Mouse (Mus musculus) megakaryocyte, embryonic 14.5 days (primary cell): ENCODE data around the gene Ap5m1. TPM values are rescaled to one million over a fixed set of nuclear protein-coding genes. Genes with fewer than 3 reads are reported as not detected.

ENCODE experiments used
- H3K27me3 ChIP-seq: replicated peaks from 2 replicates; pipeline ENCODE3; 2012; ENCODE audit warnings: inconsistent platforms
- H3K36me3 ChIP-seq: replicated peaks from 2 replicates; pipeline ENCODE3; 2012; ENCODE audit warnings: low read length, inconsistent platforms, mixed read lengths
- H3K4me1 ChIP-seq: 2 replicates; pipeline ENCODE4 v1.6.1; 2012; ENCODE audit warnings: inconsistent platforms
- H3K4me3 ChIP-seq: replicated peaks from 2 replicates; pipeline ENCODE3; 2012; ENCODE audit warnings: moderate library complexity, mild to moderate bottlenecking, inconsistent platforms
- H3K9me3 ChIP-seq: 2 replicates; pipeline ENCODE4 v1.6.1; 2012; ENCODE audit warnings: inconsistent platforms
- FLI1 ChIP-seq: IDR thresholded peaks from 2 replicates; pipeline ENCODE4 v1.6.1; 2012; ENCODE audit warnings: low read length, inconsistent platforms, mixed read lengths
- GATA1 ChIP-seq: IDR thresholded peaks from 3 replicates; pipeline ENCODE4 v1.6.1; 2012; ENCODE audit warnings: mixed read lengths, low read length, inconsistent platforms, borderline replicate concordance
- polyA plus RNA-seq: library from polyadenylated mRNA; stranded (reverse); fragments of >175 nt; gene quantifications from 2 replicates; pipeline ENCODE4 v1.2.3, GENCODE M21; 2012; ENCODE audit warnings: low replicate concordance; ENCODE audit not compliant: insufficient read depth

Ap5m1 gene
- 0.39 and 1.2 TPM in 2 replicates for polyA plus RNA-seq

DNA sequence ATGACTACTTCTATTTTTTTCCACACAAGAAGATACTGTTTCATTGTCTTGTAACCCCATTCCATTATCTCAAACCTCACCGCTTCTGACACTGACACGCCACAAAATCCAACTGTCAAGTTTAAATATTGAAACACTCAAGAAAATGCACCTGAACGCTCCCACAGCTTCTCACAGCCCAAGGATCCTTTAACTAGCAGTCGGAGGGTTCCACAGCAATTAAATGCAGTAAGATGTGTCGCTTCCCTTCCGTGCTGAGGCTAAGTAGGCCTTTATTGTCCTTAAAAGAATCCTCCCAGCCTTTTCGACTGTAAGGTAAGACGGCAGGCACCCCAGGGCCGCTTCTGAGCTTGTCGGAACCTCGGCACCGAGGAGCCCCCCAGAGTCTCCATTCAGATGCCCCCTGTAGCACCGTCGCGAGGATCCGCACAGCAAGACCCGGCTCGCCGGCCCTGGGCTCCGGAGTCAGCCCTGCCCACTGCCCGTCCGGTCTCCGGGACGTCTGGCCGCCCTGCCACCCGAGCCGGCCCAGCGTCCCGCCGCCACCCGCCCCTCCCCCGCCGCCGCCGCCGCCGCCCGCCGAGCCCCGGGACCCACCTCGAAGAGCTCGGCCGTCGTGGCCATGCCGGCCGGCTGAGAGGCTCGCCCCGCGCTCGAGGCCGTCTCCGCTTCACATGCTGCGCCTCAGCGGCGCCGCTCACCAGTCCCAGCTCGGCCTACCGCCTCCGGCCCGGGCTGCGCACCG, at the start of gene Ap5m1:
TSS of gene Ap5m1 (plus strand) at position 569 of the 745 bp plus-strand sequence.
- Histone ChIP-seq H3K4me3 (peak within 1 kb of the TSS; percentile 97), H3K36me3 (peaks cover 8% of the 10 kb centered on the region), H3K4me1 (peaks cover 39% of the 10 kb centered on the region), H3K27me3 (no peaks in the 10 kb centered on the region), H3K9me3 (no peaks in the 10 kb centered on the region)
- no peak for TF ChIP-seq FLI1
- TF ChIP-seq GATA1, result no peak

DNA sequence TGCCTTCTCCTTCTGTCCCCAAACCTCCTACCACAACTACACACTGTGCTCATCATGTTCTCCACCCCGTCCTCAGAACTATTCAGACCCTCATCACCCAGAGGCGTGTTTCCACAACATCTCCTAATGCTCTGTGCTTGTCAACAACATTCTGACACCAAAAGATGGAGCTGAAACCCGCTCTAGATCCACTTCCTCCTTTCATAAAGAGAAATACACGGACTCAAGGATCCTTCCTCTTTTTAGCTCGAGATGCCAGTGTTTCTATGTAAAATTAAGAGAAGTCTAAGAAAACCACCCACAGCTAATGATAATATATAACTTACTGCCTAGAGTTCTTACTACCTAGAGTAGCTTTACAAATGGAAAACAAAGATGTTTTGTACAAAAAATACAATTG, 46.1 kb upstream of the Ap5m1 start:
- Histone ChIP-seq H3K36me3 (peaks cover 72% of the 10 kb centered on the region), H3K27me3 (no peaks in the 10 kb centered on the region), H3K4me1 (no peaks in the 10 kb centered on the region), H3K4me3 (no peak overlapping the region), H3K9me3 (no peaks in the 10 kb centered on the region)
- no peak for TF ChIP-seq GATA1
- TF ChIP-seq FLI1, result no peak

DNA sequence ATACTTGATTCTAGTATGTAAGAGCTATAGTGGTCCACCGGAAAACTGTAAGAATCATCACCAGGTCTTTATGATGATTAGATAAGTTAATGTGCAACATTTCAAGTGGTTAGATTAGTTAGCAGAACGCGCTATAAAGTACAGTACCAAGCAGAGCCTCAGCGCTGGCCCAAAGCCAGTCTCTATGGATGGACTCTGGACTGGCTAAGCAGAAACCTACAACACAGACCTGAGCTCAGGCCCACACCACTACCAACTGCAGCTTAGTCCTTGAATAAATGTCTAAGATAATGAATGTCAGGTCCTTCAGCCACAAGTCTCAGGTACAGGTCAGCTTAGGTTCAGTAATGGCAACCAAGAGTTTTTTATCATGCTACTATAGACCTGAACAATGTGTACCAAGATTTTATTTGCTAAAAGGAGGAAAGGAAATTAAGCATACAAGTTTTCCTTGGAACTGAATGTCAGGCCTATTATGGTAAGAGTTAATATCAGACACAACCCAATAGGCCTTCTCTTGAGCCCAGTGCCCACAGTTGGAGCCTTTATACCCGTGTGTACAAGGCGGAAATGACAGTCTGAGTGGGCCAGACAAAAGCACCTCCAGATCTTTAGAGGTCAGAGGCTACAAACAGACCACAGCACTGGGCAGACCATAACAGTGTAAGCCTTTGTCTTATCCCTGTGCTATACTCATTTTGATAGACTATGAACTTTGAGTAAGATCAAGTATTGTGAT, 38.7 kb upstream of the Ap5m1 start:
- H3K4me1 ChIP-seq, result no peaks in the 10 kb centered on the region; the same call in 1 of the 2 replicates
- H3K9me3 ChIP-seq, result no peaks in the 10 kb centered on the region
- H3K36me3 ChIP-seq, result peaks cover 49% of the 10 kb centered on the region
- no peak overlapping the region for H3K4me3 ChIP-seq
- TF ChIP-seq FLI1 (no peak), GATA1 (no peak)
- no peaks in the 10 kb centered on the region for H3K27me3 ChIP-seq

DNA sequence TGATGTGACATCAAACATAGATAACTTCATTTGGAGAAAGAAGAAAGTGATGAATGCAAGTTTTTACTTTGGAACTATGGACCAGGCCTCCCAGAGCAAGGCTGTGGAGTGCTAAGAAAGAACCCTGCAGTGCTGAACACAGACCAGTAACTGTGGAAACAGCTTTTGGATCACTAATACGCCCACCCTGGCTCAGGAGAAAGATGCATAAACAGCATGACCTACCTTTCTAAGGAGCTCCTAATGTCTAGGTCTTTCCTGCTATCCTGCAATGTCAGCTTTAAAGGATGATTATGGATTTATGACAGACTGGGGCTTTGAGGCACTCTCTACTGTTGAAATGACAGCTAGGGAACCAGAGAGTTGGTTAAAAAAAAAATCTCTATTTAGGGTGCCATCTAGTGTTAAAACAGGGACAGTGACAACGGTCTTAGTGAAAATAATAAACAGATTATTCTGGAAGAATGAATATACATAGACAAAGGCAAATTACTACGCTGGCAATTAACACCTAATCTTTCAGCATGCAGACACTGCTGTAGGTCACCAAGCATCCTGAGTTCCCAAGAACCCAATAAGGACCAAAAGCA, 38.0 kb upstream of the Ap5m1 start:
- H3K4me3 ChIP-seq, result no peak overlapping the region
- H3K36me3 ChIP-seq, result peaks cover 48% of the 10 kb centered on the region
- TF ChIP-seq FLI1 (no peak), GATA1 (no peak)
- no peaks in the 10 kb centered on the region for H3K9me3 ChIP-seq
- H3K27me3 ChIP-seq, result no peaks in the 10 kb centered on the region
- no peaks in the 10 kb centered on the region; the same call in 1 of the 2 replicates for H3K4me1 ChIP-seq

DNA sequence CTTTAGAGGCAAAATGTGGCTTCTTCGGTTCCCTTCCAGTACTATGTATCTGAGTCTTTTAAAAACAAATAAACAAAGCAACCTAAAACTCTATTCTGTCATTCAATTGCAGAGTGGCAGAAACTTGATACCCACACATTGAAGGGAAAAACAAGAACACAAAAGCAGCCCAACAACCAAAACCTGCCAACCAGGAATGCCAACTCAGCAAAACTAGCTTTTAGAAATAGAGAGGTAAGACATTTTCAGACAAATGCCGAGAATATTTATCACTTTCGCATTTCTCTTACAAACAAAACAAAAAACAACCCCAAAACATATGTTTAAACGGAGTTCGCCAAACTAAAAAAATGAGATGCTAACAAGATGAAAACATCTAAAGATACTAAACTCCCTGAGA, 36.9 kb upstream of the Ap5m1 start:
- H3K36me3 ChIP-seq, result peaks cover 52% of the 10 kb centered on the region
- H3K4me1 ChIP-seq, result no peaks in the 10 kb centered on the region; the same call in 1 of the 2 replicates
- no peaks in the 10 kb centered on the region for H3K27me3 ChIP-seq
- H3K4me3 ChIP-seq, result no peak overlapping the region
- H3K9me3 ChIP-seq, result no peaks in the 10 kb centered on the region
- TF ChIP-seq GATA1, result no peak
- TF ChIP-seq FLI1, result no peak

DNA sequence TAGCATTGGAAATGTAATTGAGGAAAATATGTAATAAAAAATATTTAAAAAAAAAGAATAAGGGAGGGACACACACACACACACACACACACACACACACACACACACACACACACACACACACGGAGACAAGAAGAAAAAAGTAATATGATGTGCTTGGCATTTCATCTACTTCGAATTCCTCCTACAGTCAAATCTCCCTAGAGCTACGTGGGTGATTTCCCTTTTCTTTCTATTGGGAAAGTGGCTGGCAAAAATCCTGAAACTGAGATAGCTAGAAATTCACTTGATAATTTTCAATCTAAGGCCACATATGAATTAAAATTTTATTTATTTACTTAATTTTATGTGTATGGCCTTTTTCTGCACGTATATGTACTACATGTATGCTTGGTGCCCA, 20.3 kb upstream of the Ap5m1 start:
- H3K4me3 ChIP-seq, result no peak overlapping the region
- no peaks in the 10 kb centered on the region for H3K9me3 ChIP-seq
- H3K36me3 ChIP-seq, result peaks cover 49% of the 10 kb centered on the region
- TF ChIP-seq FLI1 (no peak), GATA1 (no peak)
- no peaks in the 10 kb centered on the region for H3K27me3 ChIP-seq
- H3K4me1 ChIP-seq, result peaks cover 7% of the 10 kb centered on the region; the same call in 1 of the 2 replicates

DNA sequence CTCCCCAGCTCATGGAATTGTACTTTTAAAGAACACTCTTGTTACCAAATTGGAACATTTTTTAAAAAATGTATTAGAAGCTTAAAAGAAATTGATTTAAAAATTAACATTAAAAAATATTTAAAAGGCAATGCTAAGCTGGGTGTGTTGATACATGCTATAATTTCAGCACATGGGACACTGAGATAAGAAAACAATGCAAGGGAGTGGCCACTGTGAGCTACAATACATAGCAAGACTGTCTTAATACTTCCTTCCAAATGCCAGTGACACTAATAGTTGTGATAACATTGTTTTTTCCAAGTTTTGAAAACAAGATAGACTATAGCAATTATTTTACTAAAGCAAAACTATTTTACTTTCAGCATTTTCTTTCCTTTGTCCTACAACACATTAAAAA, 16.4 kb upstream of the Ap5m1 start:
- no peak overlapping the region for H3K4me3 ChIP-seq
- H3K27me3 ChIP-seq, result no peaks in the 10 kb centered on the region
- no peaks in the 10 kb centered on the region for H3K9me3 ChIP-seq
- no peak for TF ChIP-seq GATA1
- no peak for TF ChIP-seq FLI1
- peaks cover 7% of the 10 kb centered on the region; the same call in 1 of the 2 replicates for H3K4me1 ChIP-seq
- H3K36me3 ChIP-seq, result peaks cover 37% of the 10 kb centered on the region

DNA sequence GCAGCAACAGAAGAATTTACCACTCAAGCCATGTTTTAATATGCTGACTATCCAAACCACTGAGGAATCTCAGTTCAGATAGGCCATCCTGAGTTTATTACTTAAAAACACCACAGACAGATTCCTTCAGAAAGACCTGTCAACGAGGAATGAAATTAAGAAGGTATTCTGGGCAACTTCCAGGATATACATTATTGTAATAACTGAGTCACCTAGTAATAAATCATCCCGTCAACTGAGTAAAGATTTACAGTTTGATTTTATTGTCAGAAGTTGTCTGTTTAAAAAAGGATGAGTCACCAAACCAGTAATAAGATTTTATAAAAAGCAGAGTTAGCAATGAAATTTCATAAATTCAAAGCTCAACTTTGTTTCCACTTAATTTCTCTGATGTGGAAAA, 2.1 kb upstream of the Ap5m1 start:
- Histone ChIP-seq H3K27me3 (no peaks in the 10 kb centered on the region), H3K4me3 (no peak overlapping the region), H3K9me3 (no peaks in the 10 kb centered on the region), H3K4me1 (peaks cover 33% of the 10 kb centered on the region), H3K36me3 (peaks cover 12% of the 10 kb centered on the region)
- TF ChIP-seq GATA1, result no peak
- TF ChIP-seq FLI1, result no peak

DNA sequence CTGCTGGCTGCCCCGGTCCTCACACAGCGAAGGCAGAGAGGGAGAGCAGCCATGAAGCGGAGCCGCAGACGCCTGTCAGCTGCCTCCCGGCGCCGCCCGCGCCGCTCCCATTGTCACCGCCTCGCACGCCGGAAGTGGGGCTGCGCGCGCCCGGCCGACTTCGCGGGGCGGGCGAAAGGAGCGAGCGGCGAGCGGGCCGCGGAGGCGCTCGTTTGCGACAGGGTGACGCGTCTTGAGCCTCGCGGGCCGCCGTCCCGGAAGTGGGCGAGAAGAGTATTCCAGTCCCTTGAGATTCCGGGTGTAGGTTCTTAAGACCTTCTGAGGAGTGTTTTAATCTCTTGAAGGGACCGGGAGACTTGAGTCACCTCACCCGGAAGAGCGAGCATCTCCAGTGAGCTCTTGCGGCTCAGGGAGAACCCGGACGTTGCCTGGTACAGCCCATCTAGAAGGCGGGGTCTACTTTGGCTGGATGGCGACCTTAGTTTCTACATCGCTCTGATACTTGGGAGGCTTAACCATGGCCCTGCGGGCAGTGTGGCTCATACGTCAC, 452 bp downstream of the Ap5m1 start, which contains the start of gene Exoc5:
TSS of gene Exoc5 (minus strand) at position 380 of the 550 bp plus-strand sequence.
- Histone ChIP-seq H3K9me3 (no peaks in the 10 kb centered on the region), H3K36me3 (peaks cover 7% of the 10 kb centered on the region), H3K27me3 (no peaks in the 10 kb centered on the region), H3K4me1 (peaks cover 39% of the 10 kb centered on the region), H3K4me3 (peak within 1 kb of the TSS; percentile 97)
- peak; percentile 72; the same call in 1 of the 2 replicates for TF ChIP-seq FLI1
- TF ChIP-seq GATA1, result no peak
